Mouse (Mus musculus): ENCODE measurements at regions not wholly inside any gene's neighbourhood (a gene's known extent, or its start where the extent isn't known, plus 50 kb on each side); places are given as distances from the start of the nearest gene placed in this dataset.

DNA sequence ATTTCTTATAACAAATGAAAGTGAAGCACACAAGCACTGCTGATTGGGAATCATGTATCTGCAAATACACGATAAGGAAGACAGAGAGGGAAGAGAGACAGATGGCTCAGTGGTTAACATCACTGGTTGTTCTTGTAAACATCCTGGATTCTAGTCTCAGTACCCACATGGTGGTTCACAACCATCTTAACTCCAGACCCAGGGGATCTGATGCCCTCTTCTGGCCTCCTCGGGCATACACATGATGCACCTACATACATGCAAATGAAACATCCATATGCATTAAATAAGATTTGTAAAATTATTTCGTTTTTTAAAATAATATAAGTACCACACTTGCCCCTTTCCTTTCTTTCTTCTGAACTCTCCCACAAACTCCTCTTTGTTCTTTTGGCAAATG, 106.4 kb upstream of the Gm10181 start:
- TF ChIP-seq CTCF (IDR thresholded peaks at IDR 0.05; ENCODE audit: borderline replicate concordance, extremely low read depth, insufficient read depth, insufficient read length) = no peak
- no peak for TF ChIP-seq POLR2A (IDR thresholded peaks at IDR 0.05; ENCODE audit: borderline replicate concordance, extremely low read depth, insufficient read depth, insufficient read length, poor library complexity, severe bottlenecking)
